Mouse (Mus musculus): ENCODE results near the gene Apoe. TPM values are rescaled to one million over a fixed set of nuclear protein-coding genes. Genes with fewer than 3 reads are reported as not detected.

Gene Apoe
- total RNA-seq (2021) = 1,000 to 10,000 TPM in 1 of 2 experiments, 100 to 1,000 TPM in 1; 636 to 2,003 TPM
- long read RNA-seq, experiment 1, transcript Apoe-210 (3 exons, 514 nt) = minor isoform, 6 of 7,276 reads
- long read RNA-seq, experiment 1, transcript Apoe-206 (4 exons, 1,408 nt) = major isoform, 4,030 of 7,276 reads
- long read RNA-seq, experiment 1, transcript Apoe-205 (3 exons, 1,221 nt) = minor isoform, 92 of 7,276 reads
- long read RNA-seq, experiment 1, partial matches to known transcripts = 36 of 7,276 reads
- long read RNA-seq, experiment 1, other reads (novel, unspliced or antisense) = 3,109 of 7,276 reads
- long read RNA-seq, experiment 2, transcript Apoe-205 (3 exons, 1,221 nt) = minor isoform, 32 of 1,715 reads
- long read RNA-seq, experiment 2, transcript Apoe-206 (4 exons, 1,408 nt) = major isoform, 1,177 of 1,715 reads
- long read RNA-seq, experiment 2, partial matches to known transcripts = 6 of 1,715 reads
- long read RNA-seq, experiment 2, other reads (novel, unspliced or antisense) = 495 of 1,715 reads

DNA sequence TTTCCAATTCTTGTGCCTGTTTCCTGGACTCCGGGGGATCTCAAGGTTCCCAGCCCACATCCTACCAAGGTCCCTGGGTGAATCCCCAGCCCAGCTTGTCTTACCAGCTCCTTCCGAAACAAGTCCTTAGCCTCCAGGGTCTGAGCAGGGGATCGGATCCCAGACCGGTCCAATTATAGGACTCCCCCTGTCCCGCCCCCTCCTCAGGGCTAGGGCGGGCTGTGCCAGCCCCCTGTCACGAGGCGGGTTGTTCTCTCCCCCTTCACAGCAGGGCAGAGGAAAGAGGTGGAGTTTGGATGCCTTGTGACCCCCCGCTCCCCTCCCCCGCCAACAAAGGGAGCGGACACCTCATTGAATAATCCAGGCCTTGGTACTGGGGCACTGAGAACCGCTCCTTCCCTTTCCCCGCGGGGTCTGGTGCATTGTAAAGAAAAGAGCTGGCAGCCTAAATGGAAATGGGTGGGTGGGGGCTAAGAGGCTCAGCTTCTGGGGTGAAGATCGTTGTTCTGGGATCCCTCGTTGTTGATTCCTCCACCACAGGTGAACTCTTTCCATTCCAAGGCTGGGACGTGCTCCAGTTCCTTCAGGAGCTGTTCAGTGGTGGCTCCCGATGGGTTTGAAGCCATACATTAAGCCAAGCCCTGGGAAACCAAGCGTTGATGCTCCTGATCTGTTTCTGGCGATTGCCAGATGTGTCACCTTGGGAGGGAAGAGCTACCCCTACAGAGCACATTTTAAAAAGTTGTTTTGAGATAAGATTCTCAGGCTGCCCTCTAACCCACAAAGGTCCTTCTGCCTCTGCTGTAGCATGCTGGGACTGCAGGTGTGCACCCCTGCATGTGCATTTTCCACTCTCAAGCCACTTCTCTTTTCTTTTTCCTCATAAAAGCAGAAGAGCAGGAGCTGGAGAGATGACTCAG, at the start of gene Apoe:
Gene Apoe, minus strand, starts transcription at position 282 of the 920 bp plus-strand sequence.
- peak in 1 of 2 experiments; percentile 54 for DNase-seq (ENCODE audit: low spot score in 2 of 2)

DNA sequence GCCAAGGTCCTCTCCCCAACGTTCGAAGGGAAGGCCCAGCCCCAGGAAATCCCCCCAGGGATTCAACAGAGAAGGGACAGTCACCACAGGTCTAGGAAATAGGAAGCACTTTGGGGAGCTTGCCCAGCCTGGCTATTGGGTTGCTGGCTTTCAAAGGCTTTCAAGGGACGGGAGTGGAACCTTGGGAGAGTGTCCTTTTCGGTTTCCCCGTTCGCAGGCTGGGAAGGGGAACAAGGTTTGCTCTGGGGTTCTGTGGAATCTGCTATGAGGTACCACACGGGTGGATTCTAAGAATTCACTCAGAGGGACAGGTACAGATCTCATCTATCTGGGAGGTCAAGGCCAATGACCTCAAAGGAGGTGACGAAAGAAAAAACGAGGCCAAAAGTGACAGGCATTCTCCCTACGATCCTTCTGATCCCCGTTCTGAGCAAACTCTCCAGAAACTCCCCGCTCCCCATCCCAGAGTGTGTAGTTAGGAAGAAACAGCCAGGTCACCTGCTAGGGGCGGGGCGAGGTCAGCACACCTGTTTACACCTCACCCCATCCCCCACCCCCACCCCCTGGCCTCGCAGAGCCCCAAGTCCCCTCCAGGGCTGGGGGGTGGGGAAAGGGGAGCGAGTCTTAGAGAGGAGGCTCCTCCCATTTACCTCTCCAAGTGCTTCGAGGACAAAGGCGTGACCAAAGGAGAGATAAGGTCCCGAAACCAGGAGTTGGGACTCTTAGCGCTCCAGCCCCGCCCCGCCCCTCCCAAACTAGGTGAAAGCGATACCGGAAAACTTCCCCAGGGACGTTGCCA, 48.6 kb upstream of the Apoe start:
- DNase-seq (ENCODE audit: low spot score in 2 of 2) = no peak

DNA sequence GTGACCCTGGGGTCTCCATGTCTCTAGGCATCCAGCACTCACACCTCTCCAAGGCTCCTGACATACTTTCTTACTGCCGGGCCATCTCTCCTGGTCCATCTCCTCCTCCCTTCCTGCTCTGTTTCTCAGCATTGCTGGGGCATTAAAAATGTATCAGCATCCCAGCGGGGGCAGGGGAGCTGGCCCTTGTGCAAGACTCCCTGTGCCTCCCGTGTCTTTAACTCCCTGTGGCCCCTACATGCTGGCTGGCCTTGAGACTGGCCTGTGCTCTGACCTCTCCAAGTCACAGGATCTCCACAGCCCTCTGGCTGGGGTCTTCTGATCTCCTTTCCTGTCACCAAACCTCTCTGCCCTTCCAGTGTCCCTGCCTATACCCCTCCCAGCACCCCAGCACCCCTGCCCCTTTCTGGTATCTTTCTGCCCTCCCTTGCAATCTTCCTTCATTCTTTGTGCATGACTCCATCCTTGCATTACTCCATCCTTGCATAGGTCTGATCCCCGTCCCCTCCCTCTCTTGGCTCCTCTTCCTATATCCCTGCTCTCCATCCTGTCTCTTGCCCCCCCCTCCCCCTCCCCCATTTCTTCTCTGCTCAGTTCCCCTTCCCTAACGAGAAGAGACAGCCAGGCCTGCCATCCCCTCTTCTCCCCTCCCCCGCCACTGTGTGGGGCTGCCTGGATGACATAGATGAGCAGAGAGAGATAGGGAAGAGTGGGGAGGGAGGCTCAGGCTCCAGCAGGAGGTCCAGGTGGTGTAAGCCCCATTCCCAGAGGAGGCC, 47.6 kb upstream of the Apoe start:
- no peak for DNase-seq (ENCODE audit: low spot score in 2 of 2)

DNA sequence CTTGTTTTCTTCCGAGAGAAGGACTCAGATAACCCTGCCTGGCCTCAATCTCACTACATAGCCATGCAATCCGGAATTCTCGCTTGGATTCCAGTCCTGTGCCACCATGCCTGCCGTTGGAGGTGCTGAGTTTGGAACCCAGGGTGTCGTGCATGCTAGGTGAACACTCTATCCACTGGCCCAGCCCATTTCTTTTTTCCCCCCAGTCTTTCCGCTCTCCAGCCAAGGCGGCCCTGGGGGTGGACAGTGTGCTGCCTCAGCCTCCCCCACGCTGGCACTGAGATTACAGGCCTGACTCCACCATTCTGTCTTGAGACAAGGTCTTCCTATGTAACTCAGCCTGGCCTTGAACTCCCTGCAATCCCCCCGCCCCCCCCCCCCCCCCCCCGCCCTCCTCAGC, 47.0 kb upstream of the Apoe start:
- no peak for DNase-seq (ENCODE audit: low spot score in 2 of 2)

DNA sequence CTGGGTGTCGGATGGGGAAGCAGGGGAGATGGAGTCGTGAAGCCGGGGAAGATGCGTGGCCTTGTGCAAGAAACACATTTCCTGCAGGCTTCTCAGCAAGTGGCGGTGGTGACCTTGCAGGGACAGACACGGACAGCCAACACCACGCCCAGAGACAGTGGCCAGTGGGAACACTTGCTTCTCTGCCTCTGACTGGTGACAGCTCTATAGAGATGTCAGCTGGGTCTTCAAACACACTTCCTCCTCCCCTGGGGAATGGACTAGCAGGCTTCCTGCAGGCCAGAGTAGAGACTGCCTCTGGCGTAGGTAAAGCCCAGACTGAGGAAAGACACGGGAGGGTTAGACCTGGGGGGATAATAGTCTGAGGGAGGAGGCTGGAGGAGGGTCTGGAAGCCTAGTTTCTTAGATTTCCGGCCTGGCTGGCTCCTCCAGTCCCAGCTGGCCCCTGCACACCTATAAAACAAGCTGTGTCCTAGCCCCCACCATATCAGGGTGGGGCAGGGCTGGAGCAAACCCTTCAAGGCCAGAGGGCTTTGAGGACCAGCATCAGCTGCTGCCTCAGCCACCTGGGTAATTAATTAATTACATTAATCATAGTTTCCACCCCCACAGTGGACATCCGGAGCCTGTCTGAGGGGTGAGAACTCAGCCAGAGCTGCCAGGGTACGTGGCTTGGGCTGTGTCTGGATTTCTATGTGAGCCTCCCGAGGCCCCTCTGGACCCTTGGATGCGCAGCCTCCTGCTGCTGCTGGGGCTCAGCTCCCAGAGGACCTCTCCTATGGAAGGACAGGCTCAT, 45.8 kb upstream of the Apoe start:
- peak in 1 of 2 experiments; percentile 30 for DNase-seq (ENCODE audit: low spot score in 2 of 2)

DNA sequence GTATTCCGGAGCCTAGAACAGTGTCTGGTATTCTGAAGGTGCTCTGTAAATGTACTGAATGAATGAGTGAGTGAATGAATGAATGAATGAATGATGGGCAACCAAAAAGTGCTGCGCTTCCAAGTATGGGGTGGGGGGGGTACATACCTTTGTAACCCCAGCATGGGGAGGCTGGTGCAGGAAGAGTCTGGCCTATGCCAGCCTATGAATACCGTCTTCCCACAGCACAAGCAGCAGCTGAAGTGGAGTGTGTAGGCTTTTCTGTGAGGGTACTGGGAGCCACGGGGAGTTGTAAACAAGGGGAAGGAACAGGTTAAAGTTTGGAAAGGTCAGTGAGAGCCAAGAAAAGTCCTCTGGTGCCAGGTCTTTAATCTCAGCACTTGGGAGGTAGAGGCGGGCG, 44.8 kb upstream of the Apoe start:
- DNase-seq (ENCODE audit: low spot score in 2 of 2) = no peak

DNA sequence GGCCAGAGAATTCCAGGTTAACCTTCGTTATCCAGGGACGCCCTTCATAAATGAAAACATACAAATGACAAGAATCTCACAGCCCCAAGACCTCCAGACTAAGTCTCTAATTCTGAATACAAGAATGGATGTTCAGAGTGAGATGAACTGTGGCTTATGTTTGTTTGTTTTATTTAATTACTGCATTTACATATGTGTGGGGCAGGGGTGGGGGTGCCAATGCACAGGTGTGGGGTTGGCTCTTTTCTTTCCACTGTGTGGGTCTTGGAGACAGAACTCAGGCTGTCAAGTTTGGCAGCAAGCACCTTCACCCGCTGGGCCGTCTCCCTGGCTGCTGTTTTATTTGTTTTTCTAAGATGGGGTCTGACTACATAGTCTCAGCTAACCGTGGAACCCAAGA, 43.5 kb upstream of the Apoe start:
- DNase-seq (ENCODE audit: low spot score in 2 of 2) = no peak

DNA sequence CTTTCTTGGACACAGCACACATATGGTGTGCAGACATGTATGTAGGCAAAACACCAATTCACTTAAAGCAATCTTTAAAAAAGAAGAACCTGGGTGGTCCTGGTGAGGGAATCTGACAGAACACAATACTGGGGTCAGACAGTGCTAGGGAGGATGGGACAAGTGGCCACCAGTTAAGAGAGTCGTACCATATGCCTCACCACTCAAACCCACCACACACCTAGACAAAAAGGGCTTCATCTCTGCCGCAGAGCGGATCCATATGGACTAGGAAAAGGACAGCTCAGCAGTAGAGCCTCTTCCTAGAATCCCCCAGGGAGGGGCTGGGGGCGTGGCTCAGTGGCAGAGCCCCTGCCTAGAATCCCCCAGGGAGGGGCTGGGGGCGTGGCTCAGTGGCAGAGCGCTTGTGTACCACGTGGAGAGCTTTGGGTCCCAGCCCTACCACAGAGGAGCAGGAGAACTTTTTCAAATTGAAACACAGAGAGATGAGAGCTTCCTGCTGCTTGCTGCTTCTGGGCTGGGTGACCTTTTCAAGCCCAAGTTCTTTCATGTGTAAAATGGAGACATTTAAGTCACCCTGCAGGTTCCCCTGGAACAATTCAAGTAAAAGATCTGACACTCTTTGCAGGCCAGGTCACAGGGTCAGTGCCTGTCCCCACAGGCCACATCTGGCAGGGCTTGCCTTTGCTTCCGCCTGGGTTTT, 42.5 kb upstream of the Apoe start:
- no peak for DNase-seq (ENCODE audit: low spot score in 2 of 2)

DNA sequence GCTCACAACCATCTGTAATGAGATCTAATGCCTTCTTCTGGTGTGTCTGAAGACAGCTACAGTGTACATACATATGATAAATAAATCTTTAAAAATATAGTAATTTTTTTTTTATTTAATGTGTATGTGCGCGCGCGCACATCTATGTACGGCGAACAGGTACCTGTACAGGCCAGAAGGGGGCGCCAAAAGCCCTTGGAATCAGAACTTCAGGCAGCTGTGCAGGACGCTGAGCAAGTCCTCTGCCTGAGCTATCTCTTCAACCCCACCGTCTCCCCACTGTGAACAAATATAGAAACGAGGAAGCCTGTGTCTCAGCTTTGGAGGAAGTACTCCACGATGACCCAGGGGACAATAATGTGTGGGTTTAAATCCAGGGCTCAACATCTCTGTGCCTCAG, 41.3 kb upstream of the Apoe start:
- DNase-seq (ENCODE audit: low spot score in 2 of 2) = no peak

DNA sequence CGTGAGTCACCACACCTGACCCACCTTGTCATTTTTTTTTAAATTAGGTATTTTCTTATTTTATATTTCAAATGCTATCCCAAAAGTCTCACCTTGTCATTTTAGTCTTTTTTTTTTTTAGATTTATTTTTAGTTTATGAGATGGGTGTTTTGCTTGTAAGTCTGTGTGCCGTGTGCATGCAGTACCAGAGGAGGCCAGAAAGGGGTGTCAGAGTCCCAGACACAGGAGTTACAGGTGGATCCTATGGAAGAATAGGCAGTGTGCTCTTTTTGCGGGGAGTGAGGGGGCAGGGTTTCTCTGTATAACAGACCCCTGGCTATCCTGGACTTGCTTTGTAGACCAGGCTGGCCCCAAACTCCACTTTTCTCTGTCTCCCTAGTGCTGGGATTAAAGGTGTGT, 39.8 kb upstream of the Apoe start:
- no peak for DNase-seq (ENCODE audit: low spot score in 2 of 2)

DNA sequence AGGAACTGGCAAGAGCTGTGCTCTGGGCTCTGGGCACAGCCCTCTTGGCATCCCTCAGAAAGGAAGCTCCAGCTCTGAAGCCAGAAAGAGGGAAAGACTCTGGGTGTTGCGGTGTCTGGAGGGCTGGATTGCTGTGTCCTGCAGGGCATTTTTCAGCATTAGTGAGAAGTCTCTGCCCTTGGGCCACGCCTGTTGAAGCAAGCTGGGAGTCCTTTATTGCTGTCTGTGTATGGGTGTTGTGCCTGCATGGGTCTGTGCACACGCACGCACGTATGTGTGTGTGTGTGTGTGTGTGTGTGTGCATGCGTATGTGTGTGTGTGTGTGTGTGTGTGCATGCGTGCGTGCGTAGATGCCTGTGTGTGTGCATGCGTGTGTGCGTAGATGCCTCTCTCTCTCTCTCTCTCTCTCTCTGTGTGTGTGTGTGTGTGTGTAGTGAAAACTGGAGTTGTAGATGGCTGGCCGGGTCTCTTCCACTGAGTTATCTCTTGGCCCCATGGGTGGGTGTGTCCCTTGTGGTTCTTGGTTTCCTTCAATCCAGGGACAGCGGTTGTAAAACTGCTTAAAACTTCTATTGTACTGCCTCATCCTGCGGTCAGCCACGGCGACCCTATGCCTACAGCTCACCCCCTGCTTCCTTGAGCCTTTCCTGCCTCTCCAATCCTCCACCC, 37.5 kb upstream of the Apoe start:
- DNase-seq (ENCODE audit: low spot score in 2 of 2) = no peak

DNA sequence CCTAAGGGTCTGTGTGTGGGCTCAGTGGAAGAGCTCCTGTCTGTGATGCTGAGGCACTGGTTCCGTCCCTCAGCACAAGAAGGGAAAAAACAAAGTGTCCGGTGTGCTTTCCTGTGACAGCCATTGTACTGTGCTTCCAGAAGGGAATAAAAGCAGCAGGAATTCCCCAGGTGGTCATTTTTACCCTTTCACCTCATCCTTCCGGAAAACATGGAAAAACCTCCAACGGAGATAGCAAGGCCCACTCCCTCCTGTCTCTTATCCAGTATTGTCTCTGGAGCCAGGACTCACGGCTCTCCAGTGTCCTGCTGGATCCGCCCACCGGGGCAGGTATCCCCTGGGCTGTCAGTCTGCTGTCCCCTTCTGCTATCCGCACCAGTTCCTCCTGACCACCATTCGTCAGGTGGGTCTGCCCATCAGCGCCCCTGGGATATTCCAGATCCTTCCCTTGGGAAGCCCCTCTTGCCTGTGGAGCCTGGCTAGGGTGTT, 35.2 kb upstream of the Apoe start:
- no peak for DNase-seq (ENCODE audit: low spot score in 2 of 2)

DNA sequence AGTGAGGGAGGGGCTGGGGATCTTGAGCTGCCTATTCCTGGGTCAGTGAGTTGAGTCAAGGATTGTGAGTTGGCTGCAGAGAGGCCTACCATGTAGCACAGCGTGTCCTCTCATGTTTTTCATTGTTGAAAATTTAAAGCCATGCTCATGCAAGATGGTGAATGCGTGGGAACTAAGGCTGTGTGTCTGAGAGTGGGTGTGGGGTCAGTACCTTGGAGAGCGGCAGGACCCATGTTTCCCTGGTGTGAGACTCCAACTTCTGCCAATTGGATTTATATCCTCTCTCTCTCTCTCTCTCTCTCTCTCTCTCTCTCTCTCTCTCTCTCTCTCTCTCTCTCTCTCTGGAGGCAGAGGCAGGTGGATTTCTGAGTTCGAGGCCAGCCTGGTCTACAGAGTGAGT, 27.6 kb upstream of the Apoe start:
- no peak for DNase-seq (ENCODE audit: low spot score in 2 of 2)

DNA sequence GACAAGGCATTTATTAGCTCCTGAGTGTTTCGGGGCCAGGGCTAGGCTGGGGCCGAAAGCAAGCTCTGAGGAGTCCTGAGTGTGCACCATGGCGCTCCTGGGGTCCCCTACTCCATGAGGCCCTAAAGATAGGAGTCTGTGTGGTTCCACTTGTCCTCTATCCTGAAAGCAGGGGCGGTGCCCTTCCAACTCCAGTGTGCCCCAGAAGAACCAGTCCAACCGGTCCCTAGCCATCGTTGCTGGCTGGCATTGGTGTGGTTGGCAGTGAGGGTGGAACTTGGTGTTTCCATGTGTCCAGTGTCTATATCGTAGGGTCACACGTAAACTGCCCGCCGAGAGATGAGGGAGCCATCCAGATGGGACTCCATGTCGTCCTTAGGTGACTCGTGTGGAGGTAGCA, 25.2 kb upstream of the Apoe start:
- no peak for DNase-seq (ENCODE audit: low spot score in 2 of 2)

DNA sequence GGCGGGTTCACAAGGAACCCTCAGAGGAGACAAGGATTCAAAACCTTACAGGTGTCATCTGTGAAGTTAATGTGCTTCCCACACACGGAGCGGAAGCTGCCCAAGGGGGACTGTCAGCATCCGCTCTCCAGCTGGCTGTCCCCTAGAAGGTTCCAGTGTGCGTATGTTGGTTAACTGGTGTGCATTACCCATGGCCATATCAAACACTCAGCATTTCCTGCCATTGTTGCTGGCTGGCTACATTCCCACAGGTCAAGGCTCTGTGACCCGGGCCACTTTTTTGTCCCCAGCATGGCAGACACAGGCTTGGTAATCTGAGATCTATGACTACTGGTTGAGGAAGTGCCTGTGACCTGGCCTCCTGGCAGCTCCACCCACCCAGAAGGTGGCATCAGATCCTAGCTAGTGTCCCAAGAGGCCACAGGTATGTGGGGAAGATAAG, 23.8 kb upstream of the Apoe start:
- DNase-seq (ENCODE audit: low spot score in 2 of 2) = no peak

DNA sequence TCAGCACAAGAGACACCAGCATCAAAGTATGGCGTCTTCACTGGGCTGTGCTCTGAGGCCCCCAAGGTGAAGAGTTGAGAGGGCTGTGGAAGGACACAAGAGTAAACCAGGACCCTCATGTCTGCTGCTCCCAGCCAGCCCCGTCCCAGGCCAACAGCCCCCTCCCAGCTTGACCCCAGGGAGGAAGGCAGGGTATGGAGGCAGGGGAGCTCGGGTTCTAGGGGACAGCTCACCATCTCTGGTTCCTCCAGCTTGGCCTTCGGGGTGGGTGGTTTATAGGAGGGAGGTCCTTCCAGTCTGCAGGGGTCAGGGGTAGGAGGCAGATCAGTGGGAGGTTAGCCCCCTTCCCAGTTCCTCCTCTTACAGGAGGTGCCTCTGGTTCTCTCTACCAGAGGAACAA, 20.2 kb upstream of the Apoe start:
- DNase-seq (ENCODE audit: low spot score in 2 of 2) = no peak

DNA sequence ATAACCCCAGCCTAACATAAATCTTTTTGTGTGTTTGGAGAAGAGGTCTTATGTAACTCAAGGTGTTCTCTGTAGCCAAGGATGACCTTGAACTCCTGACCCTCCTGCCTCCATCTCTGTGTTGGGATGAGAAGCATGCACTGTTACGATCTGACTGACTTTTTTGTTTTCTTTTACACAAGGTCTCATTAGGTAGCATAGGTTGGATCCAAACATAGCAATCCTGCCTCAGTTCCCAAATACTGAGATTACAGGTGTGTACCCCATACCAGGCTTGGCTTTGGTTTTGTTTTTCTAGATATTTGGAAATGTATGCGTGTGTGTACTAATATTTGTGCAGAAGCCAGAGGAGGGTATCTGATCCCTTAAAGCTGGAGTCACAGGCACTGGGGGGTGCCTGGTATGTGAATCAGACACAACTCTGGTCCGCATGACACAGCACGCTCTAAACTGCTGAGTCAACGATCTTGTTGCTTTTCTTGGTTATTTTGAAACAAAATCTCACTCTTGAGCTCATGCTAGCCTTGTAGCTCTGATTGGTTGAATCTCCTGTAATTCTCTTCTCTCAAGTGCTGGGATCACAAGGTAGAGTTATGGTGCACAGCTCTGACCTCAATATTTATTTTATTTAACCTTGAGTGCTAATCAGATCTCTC, 19.4 kb upstream of the Apoe start:
- no peak for DNase-seq (ENCODE audit: low spot score in 2 of 2)

DNA sequence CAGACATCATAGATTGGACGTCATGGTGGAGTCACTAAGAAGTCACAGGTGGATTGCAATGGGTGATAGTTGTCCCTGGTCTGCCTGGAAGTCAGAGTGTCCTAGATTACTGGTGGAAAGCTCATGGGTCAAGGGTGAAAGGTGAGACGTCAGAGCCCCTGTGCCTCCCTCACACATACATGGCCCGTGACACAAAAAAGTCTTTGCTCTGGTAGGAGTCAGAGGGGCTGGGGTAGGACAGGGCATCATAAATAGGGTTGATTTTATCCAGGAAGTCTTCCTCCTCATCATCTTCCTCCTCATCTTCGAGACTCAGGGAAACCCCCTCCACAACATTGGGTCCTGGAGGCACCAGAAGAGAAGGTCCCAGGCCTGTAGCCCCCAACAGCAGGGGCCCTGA, 18.4 kb upstream of the Apoe start:
- no peak for DNase-seq (ENCODE audit: low spot score in 2 of 2)
